Mouse (Mus musculus) liver, postnatal 0 days (tissue): ENCODE measurements around the gene Itga1. TPM values are rescaled to one million over a fixed set of nuclear protein-coding genes. Genes with fewer than 3 reads are reported as not detected.

ENCODE experiments used
- ATAC-seq: fragments of 200-750 bp; cut with Nextera tagmentation; 2 replicates; pipeline ENCODE4 v1.8.0; 2017; ENCODE audit warnings: mild to moderate bottlenecking, moderate library complexity
- DNase-seq: peaks from one replicate; pipeline ENCODE4 v3.0.0-alpha.2; 2016
- H3K27ac ChIP-seq: fragments of 300-500 bp; sonication (generic); 2 replicates; pipeline ENCODE4 v1.5.1; 2014; ENCODE audit warnings: antibody characterized with exemption, moderate library complexity, mild to moderate bottlenecking, low read depth
- H3K27me3 ChIP-seq: fragments of 300-500 bp; sonication (generic); 2 replicates; pipeline ENCODE4 v1.6.1; 2014; ENCODE audit warnings: low read length, control low read depth, mixed read lengths; ENCODE audit not compliant: insufficient read depth
- H3K36me3 ChIP-seq: fragments of 300-500 bp; sonication (generic); replicated peaks from 2 replicates; pipeline ENCODE4 v1.6.1; 2014; ENCODE audit warnings: mild to moderate bottlenecking, control low read depth, low read length, moderate library complexity, mixed read lengths; ENCODE audit not compliant: insufficient read depth
- H3K4me1 ChIP-seq: fragments of 300-500 bp; sonication (generic); 2 replicates; pipeline ENCODE4 v1.6.1; 2014; ENCODE audit warnings: antibody characterized with exemption, mild to moderate bottlenecking, control low read depth; ENCODE audit not compliant: insufficient read depth
- H3K4me2 ChIP-seq: fragments of 300-500 bp; sonication (generic); 2 replicates; pipeline ENCODE4 v1.6.1; 2014; ENCODE audit warnings: low read depth, mild to moderate bottlenecking, low read length, moderate library complexity, mixed read lengths
- H3K4me3 ChIP-seq: fragments of 300-500 bp; sonication (generic); 2 replicates; pipeline ENCODE4 v1.5.1; 2014; ENCODE audit warnings: low read depth, low read length
- H3K9ac ChIP-seq: fragments of 300-500 bp; sonication (generic); replicated peaks from 2 replicates; pipeline ENCODE4 v1.6.1; 2014; ENCODE audit warnings: mild to moderate bottlenecking, moderate library complexity
- H3K9me3 ChIP-seq: fragments of 300-500 bp; sonication (generic); 2 replicates; pipeline ENCODE4 v1.6.1; 2016; ENCODE audit warnings: mild to moderate bottlenecking, control low read depth, low read length, mixed read lengths
- CTCF ChIP-seq: sonication (generic); IDR thresholded peaks from 2 replicates; pipeline ENCODE4 v1.5.1; 2016; ENCODE audit warnings: antibody characterized with exemption, low read depth
- EP300 ChIP-seq: IDR thresholded peaks from 2 replicates; pipeline ENCODE4 v1.6.1; 2016; ENCODE audit warnings: antibody characterized with exemption, low read depth, mild to moderate bottlenecking
- WGBS: fragments of 180-500 bp; shearing (Covaris S2); extraction: QIAGEN DNeasy Blood & Tissue Kit; methylation state at CpG from one replicate; pipeline ENCODE4 v1.1.7; 2014; ENCODE audit not compliant: insufficient replicate concordance; 5-methylcytosine and 5-hydroxymethylcytosine counted together
- polyA plus RNA-seq: library from polyadenylated mRNA; unstranded; fragments of >200 nt; fragmentation: Nextera tagmentation; extraction: Ambion mirVana; gene quantifications from 2 replicates; pipeline ENCODE4 v1.2.1, GENCODE M21; 2015

The Itga1 gene
- polyA plus RNA-seq, 1 experiment from 2014 or later = 5.9 TPM

GRCm38 (mm10) chr13:115089020-115089394 is 12.8 kb downstream of the Itga1 start:
- TF ChIP-seq EP300 = no peak
- TF ChIP-seq CTCF = no peak
- Histone ChIP-seq H3K9ac (peak overlapping the region; percentile 73), H3K4me1 (peaks cover 31% of the 10 kb centered on the region), H3K36me3 (peaks cover 17% of the 10 kb centered on the region), H3K4me2 (peak overlapping the region; percentile 92), H3K27me3 (no peaks in the 10 kb centered on the region), H3K9me3 (no peaks in the 10 kb centered on the region), H3K27ac (peak overlapping the region; percentile 97), H3K4me3 (peak overlapping the region; percentile 64)
- DNase-seq = no peak
- ATAC-seq = no peak
- 48% methylated on average over 11 of the region's 11 CpGs for WGBS

- ATAC-seq (no peak), DNase-seq (no peak)
- Histone ChIP-seq H3K27me3 (no peaks in the 10 kb centered on the region), H3K4me2 (no peak overlapping the region), H3K9me3 (no peaks in the 10 kb centered on the region), H3K36me3 (peaks cover 17% of the 10 kb centered on the region), H3K9ac (no peak overlapping the region), H3K4me1 (peaks cover 21% of the 10 kb centered on the region), H3K27ac (no peak overlapping the region), H3K4me3 (no peak overlapping the region)
- 66% methylated on average over 6 of the region's 6 CpGs for WGBS
- no peak for TF ChIP-seq CTCF
- no peak for TF ChIP-seq EP300
Observed at GRCm38 (mm10) chr13:115085974-115086373, 15.8 kb downstream of the Itga1 start.

DNA sequence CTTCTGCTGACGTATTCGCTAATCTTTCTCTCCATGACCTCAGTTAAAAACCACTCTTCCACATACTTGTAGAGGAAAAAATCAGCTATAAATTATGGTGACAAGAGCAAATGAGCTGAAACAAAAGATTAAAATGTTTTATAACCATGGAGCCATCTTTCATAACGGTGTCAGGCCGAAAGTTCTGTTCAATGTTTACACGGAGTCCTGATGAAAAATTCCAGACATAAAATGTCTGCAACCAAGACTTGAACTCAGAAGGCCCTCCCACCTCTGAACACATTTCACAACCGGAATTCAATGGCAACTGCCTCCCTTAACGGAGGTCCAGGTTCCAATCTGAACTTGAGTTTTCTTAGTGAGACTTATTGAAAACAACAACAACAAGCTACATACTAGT is 19.4 kb downstream of the Itga1 start:
- Histone ChIP-seq H3K4me3 (no peak overlapping the region), H3K27me3 (no peaks in the 10 kb centered on the region), H3K9ac (no peak overlapping the region), H3K27ac (no peak overlapping the region), H3K9me3 (no peaks in the 10 kb centered on the region), H3K4me1 (peaks cover 8% of the 10 kb centered on the region), H3K36me3 (0 out of 2 replicates have a peak, but pooled peaks cover 6% of the 10 kb centered on the region), H3K4me2 (no peak overlapping the region)
- 78% methylated on average over 7 of the region's 7 CpGs for WGBS
- DNase-seq (no peak), ATAC-seq (no peak)
- TF ChIP-seq CTCF = no peak
- no peak for TF ChIP-seq EP300

GRCm38 (mm10) chr13:115079996-115080585 is 21.7 kb downstream of the Itga1 start:
- no peak overlapping the region for H3K9ac ChIP-seq
- no peak overlapping the region for H3K27ac ChIP-seq
- no peak for DNase-seq
- no peaks in the 10 kb centered on the region for H3K9me3 ChIP-seq
- no peak overlapping the region for H3K4me2 ChIP-seq
- H3K4me1 ChIP-seq = peaks cover 10% of the 10 kb centered on the region
- H3K36me3 ChIP-seq = no peaks in the 10 kb centered on the region
- no peak for ATAC-seq
- H3K4me3 ChIP-seq = no peak overlapping the region
- no peaks in the 10 kb centered on the region for H3K27me3 ChIP-seq
- WGBS = 80% methylated on average over 3 of the region's 3 CpGs
- TF ChIP-seq CTCF (no peak), EP300 (no peak)

DNA sequence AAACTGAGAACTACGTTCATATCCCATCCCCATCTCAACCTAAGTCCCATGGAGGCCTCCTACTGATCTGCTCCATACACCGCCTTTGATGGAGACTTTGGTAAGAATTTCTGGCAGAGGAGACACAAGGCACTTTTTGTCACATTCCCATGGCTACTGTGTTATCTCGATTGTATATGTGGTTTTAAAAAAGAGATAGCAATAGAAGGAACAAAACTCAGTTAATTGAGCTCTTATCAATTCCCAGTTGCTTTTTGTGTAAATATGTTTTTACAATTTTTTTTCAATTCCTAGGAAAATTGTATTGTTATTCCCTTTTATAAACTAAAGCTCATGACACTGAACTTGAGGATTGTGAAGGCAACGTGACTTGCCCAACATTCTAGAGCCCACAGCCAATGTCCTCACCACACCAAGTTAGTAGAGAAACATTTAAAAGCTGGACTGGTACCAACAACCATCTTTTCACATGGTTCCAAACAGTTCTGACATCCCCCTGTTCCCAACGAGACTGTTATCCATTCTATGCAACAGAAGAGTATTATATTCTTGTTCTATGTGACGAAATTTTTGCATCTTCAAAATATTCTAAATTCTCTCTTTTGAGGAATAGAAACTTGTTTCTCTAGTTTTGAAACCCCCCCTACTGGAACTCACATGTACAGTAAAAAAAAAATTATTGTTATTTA is 22.6 kb downstream of the Itga1 start:
- H3K9ac ChIP-seq = no peak overlapping the region

DNA sequence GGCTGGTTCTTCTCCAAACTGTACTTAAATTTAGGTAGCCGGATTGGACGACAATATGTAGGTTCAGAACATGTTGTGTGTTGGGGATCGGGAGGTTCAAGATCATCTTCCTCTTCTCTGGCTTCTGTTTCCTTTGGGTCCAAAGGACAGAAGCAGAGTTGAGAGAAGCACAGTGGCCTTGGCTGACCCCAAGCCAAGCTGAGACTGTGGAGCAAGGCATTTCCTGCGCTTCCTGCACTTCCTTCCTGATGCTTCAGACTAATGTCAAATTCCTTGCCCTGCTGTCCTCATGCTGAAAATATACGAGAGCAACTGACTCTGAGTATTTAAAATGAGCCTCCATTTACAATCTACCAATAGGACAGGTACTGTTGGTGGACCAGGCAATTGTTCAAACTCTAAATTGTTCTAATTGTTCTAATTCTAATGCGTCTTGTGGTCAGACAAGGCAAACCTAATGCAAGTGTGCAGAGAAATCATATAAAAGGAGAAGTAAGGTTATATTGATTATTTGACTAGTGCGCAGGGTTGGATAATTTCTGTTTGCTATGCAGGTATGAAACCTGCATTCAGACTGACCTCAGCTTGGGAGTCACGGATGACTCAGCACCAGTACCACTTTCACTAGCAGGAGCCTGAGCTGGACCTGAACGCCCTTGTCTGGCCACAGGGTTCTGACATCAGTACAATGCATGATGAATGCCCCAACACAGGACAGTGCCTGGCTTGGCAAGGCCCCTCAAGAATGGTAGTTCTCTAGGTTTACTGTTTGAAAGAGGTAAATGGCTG is 24.2 kb downstream of the Itga1 start:
- 46% methylated on average over 9 of the region's 9 CpGs for WGBS
- no peak for TF ChIP-seq CTCF
- TF ChIP-seq EP300 = 0 out of 2 replicates have a peak, but pooled peaks have one; percentile 25
- no peak overlapping the region for H3K4me2 ChIP-seq
- ATAC-seq (peak; percentile 80), DNase-seq (no peak)
- H3K4me3 ChIP-seq = no peak overlapping the region
- peak overlapping the region; percentile 39; the same call in 1 of the 2 replicates for H3K27ac ChIP-seq
- H3K9me3 ChIP-seq = no peaks in the 10 kb centered on the region
- no peaks in the 10 kb centered on the region for H3K36me3 ChIP-seq
- H3K4me1 ChIP-seq = peaks cover 10% of the 10 kb centered on the region
- no peaks in the 10 kb centered on the region for H3K27me3 ChIP-seq
- no peak overlapping the region for H3K9ac ChIP-seq

More for the DNA sequence above, 22.6 kb downstream of the Itga1 start:
- WGBS = 63% methylated on average over 6 of the region's 6 CpGs
- DNase-seq = no peak
- Histone ChIP-seq H3K4me1 (peaks cover 10% of the 10 kb centered on the region), H3K27ac (no peak overlapping the region), H3K36me3 (no peaks in the 10 kb centered on the region), H3K4me2 (no peak overlapping the region), H3K27me3 (no peaks in the 10 kb centered on the region), H3K4me3 (no peak overlapping the region), H3K9me3 (no peaks in the 10 kb centered on the region)
- no peak for ATAC-seq
- TF ChIP-seq CTCF = no peak
- TF ChIP-seq EP300 = no peak
